Mouse (Mus musculus) ES-CJ7 (cell line): Measurements from ENCODE around the gene Ccr9.

Experiments
- DNase-seq: peaks from one replicate; pipeline ENCODE4 v3.0.0; 2011; ENCODE audit warnings: low read depth, low spot score

Ccr9 gene

DNA sequence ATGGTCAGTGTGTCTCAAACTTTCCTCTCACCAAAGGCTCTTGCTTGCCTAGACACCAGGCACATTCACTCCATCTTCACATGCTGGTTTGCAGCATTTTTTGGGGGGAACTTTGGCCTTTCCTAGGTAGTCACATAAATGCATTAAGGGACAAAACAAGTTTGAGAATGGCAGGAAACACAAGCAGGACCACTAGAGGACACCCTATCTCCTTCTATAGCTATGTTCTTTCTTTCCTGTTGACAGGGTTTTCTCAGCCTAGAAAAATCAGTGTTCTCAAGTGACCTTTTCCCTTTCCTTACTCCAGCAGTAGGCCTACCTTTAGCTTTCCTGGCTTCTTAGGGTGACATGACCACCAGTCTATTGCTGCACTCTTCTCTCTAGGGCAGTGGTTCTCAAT lies 124.7 kb downstream of the Ccr9 start:
- no peak for DNase-seq

DNA sequence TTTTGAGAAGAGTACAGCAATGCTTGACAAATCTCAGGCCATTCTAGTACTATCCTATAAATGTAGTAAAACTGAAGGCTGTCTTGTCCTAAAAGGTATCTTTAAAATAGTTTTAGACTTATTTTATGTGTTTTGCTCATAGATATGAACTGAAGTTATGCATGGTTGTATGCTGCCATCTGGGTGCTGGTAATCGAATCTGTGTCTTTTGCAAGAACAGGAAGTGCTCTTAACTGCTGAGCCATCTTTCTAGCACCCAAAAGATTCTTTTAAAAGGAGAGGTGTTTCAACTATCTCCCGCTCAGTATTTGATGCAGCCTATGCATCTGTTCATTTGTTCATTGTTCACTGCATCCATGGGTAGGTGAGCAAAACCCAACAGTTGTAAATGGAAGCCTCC lies 127.0 kb downstream of the Ccr9 start:
- DNase-seq, result no peak

DNA sequence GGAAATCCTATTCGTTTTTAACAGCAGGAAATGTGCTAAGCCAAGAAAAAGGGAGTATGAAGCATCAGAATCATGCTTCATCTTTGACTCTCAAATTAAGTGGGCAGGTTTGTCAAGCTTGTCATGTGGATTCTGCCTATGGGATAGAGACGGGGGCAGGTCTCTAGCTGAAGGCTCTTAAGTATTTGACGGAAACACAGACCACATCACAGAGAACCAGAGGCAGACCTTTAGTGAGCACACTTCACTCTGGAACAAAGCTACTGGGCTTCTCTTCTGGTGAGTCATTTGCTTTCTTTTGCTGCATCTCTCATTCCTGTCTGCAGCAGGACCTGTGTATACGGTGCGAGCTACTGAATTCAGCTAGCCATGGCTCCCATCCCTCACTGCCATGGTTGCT lies 128.0 kb downstream of the Ccr9 start, which contains the start of gene Cxcr6:
Cxcr6 (plus strand) TSS at position 209 of the 400 bp plus-strand sequence.
- no peak for DNase-seq

DNA sequence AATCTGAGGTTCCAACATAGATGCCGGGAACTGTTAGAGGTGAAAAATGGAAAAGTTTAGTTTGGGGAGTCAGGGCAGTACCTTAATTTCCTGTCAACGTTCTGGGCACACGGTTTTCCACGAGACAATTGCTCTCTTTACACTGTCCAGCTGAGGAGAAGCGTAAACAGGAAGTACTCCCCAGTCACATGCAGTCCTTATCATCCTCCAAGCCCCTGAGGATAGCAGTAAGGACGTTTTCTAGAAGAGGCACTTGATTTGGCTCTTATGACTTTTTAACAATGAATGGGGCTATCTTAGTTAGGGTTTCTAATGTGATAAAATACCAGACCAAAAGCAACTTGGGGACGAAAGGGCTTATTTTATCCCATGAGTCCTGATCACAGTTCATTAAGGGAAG lies 130.3 kb downstream of the Ccr9 start:
- DNase-seq, result no peak

DNA sequence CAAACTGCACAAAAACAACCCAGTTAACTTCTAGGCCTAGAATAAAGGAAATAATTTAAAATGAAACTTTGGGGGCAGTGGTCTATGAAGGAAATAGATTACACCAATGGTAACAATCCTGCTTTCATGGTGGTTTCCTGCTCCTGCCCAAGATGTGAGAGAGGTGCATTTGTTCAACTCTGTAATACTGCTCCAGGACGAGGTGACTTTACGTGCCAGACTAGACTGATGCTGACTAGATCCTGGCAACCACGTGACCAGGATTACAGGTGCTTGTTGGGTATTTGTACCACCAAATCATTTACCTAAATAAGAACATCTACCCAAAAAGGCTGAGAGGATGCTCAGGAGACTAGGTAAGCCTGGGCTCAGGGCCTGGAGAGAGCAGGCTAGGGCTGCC lies 133.6 kb downstream of the Ccr9 start:
- no peak for DNase-seq

DNA sequence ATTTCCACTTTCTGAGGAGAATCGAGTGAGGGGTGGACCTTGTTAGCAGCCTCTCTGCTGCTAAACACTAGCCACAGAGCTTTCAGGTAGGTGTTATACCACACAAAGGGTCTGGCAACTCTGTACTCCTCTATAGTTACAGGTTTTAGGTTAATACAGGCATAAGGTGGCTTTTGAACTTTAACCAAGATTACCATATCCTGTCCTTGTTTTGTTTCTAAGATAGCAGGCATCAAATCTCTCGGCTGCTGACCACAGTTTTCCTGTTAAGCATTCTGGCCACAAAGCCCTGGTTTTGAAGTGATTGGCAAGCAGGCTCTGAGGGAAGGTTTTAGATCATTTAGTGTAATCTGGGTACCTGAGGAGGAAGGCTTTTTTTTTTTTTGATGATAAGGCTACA lies 136.1 kb downstream of the Ccr9 start:
- no peak for DNase-seq

DNA sequence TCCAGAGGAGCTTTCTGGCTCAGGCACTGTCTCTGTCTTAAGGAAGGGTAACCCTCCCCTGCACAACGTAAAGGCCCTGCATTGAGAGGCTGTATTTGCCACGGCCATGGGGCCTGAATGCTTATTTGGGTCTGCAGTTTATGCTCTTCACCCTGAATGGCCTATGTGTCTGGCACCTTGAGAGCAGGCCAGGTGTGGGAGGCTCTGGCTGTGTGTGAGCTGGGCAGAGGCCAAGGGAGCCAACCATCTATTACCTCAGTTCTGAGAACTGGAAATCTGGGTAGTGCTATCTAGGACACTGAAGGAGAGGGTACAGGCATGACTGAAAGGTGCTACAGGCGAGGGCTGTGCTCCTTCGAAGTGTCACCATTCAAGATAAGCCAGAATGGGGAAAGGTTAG lies 136.6 kb downstream of the Ccr9 start:
- no peak for DNase-seq

DNA sequence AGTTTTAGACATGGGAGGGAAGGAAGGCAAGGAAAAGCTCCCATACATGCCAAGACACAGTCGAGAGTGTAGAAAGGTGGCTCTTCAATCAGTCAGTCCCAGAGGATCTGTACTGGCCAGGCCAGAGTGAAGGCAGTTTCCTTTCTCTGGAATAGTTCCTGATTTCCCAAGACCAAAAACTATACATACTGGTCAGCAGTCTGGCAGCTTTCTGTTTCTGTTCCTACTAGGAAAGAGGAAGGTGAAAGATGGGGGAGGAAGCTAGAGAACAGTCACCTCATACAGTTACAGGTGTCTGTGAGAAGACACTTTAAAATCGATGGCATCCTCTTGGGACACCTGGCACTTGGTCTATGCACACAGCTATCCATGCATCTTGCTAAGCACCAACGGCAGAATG lies 137.2 kb downstream of the Ccr9 start:
- DNase-seq, result no peak

DNA sequence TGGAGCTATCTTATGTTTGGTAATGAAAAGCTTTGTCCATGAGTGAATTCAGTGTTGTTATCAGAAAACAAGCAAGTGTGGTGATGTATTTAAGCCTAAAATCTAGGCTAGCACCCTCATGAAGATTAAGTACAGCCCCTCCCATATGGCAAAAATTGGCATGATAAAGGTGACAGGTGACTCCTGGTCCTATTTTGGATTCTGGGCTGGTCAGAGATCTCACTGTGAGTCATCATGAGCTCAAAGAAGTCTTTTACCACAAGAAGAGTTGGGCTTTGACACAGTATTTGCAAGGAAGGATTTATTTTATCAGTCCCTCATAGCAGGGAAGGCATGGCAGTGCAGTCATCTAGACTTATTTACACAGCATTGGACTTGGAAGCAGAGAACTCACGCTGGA lies 137.8 kb downstream of the Ccr9 start:
- no peak for DNase-seq

DNA sequence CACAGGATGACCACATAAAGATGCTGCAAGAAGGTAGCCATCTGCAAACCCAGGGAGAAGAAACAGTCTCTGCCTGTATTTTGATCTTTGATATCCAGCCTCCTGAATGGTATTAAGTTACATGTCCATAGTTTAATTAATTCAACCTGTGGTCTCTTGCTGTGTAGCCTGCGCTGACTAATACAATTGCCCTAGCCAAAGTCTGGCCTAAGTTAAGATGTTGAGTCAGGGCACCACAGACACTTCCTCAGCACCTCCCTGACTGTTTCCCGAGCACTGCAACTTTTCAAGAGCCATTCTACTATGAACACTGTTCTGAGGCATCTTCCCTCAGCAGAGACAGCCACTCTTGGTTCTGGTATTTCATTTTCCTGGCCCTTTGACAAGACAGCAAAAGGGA lies 140.4 kb downstream of the Ccr9 start:
- no peak for DNase-seq

DNA sequence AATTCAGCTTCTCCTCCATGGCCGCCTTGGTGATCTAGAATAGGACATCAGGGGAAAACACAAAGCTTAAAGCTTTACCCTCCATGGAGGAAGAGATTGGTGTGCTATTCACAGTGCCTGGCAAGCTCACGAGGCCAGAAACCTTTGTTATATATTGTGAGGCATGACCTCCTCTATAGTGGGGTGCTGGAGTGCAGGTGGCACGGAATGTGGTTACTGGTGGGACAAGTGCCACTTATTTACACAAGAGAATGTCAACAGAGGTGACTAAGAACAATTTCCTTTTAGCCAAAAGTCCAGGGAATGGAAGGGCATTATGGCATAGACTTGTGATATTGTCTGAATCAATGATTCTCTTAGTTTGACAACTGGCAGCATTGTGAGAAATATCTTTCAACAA lies 148.4 kb downstream of the Ccr9 start:
- no peak for DNase-seq

DNA sequence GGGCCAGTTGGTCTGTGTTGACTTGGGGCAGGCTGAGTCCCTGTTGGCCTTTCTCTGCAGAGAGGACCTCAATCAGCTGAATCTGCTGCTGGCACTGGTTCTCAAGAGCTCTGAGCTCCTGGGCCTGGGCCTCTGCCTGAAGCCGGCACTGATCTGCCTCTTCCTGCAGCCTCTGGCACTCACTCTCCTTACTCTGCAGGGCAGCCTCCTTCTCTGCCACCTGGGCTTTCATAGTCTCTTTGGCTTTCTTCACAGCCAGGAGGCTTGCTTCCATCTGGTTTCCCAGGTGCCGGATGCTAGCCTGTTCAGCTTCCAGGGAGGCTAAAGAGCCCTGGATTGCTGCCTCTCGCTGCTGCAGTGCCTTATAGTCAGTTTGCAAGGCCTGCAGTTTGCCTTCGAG lies 150.7 kb downstream of the Ccr9 start:
- no peak for DNase-seq
